Mouse (Mus musculus): ENCODE data around the gene Ranbp1. TPM values are rescaled to one million over a fixed set of nuclear protein-coding genes. Genes with fewer than 3 reads are reported as not detected.
A peak's percentile ranks its signal among the peaks of the same experiment; 100 is the strongest.

Gene Ranbp1
- polyA plus RNA-seq, 1 experiment from 2014 or later: 444 TPM

DNA sequence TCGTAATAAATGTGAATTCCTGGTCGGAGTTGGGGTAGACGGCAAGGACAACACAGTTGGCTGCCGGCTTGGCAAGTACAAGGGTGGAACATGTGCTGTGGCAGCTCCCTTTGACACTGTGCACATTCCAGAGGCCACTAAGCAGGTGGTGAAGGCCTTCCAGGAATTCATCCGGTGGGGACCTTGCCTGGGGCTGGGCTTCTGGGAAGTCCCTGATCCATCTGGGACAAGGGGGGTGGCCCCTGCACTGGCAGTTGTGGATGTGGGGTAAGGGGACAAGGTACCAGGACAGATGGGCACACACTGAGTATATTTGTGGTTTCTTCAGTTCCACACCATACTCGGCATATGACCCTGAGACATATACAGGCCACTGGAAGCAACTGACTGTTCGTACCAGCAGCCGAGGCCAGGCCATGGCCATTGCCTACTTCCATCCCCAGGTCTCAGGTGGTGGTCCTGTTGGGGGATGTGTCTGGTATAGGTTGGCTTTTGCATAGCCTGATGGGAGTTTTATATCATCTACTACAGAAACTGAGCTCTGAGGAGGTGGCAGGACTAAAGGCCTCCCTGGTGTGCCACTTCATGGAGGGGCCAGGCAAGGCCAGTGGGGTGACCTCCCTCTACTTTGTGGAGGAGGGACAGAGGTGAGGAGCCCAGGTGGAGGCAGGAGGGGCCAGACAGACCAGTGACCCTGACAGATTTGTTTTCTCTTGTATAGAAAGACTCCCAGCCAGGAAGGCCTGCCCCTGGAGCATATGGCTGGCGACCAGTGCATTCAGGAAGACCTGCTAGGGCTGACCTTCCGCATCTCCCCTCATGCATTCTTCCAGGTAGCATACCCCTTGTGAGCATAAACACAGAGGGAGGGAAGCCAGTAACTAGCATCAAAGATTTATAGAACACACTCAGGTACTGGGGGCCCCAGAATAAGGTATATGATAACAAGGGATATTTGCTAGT lies 2.6 kb upstream of the Ranbp1 start:
- peak overlapping the region; percentile 87 for H3K9ac ChIP-seq
- peaks cover 43% of the 10 kb centered on the region for H3K4me1 ChIP-seq (replicated peaks)
- no peaks in the 10 kb centered on the region for H3K9me3 ChIP-seq
- WGBS: 70% methylated on average over 10 of the region's 10 CpGs
- no peaks in the 10 kb centered on the region for H3K27me3 ChIP-seq
- no peak overlapping the region for H3K27ac ChIP-seq
- ATAC-seq (ENCODE audit: low FRiP score): no peak
- H3K36me3 ChIP-seq: peaks cover 60% of the 10 kb centered on the region
- H3K4me3 ChIP-seq: 0 out of 2 replicates have a peak overlapping the region, but pooled peaks have one; percentile 95
- peak overlapping the region; percentile 96 for H3K4me2 ChIP-seq

DNA sequence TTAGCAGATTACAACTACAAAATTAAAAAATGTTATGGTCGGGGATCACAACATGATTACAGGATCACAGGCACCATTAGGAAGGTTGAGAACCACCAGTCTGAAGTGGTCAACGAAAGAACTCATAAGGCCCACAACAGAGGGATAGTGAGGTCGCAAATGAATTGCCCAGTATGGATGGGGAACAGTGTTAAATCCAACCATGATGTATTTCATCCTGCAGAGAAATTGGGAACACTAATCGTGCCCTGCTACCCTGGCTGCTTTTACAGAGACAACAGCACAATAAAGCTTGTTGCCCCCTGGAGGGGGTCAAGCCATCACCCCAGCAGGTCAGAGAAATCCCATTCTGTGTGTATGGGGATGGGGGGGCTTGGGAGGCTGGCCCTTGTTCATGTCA lies 1.7 kb upstream of the Ranbp1 start:
- no peaks in the 10 kb centered on the region for H3K27me3 ChIP-seq
- peak overlapping the region; percentile 96 for H3K4me2 ChIP-seq
- H3K27ac ChIP-seq: no peak overlapping the region
- H3K9ac ChIP-seq: peak overlapping the region; percentile 87
- 54% methylated on average over 4 of the region's 4 CpGs for WGBS
- peak overlapping the region; percentile 95 for H3K4me3 ChIP-seq
- peaks cover 50% of the 10 kb centered on the region for H3K4me1 ChIP-seq (replicated peaks)
- no peak for ATAC-seq (ENCODE audit: low FRiP score)
- H3K36me3 ChIP-seq: peaks cover 63% of the 10 kb centered on the region
- no peaks in the 10 kb centered on the region for H3K9me3 ChIP-seq

DNA sequence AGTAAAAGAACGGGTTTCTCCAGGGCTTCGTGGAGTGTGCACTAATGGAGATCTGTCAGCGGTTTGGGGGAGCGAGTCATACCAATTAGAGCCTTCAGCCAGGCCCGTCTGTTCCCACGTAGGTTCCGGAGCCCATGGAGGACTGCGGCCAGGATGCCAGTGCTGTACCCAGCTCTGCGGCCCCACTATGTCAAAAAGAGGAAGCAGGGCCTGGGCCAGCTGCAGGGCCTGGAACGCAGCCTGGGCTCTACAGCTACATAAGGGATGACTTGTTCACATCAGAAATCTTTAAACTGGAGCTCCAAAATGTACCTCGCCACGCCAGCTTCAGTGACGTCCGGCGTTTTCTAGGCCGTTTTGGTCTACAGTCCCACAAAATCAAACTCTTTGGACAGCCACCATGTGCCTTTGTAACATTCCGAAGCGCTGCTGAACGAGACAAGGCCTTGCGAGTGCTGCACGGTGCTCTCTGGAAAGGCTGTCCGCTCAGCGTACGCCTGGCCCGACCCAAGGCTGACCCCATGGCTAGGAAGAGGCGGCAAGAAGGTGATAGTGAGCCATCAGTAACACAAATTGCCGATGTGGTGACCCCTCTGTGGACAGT lies 934 bp upstream of the Ranbp1 start:
- peaks cover 50% of the 10 kb centered on the region for H3K4me1 ChIP-seq (replicated peaks)
- peak overlapping the region; percentile 95 for H3K4me3 ChIP-seq
- peak; percentile 27 for ATAC-seq (ENCODE audit: low FRiP score)
- H3K9me3 ChIP-seq: no peaks in the 10 kb centered on the region
- H3K27me3 ChIP-seq: no peaks in the 10 kb centered on the region
- WGBS: 8% methylated on average over 27 of the region's 27 CpGs
- peak overlapping the region; percentile 94 for H3K27ac ChIP-seq
- peak overlapping the region; percentile 87 for H3K9ac ChIP-seq
- H3K4me2 ChIP-seq: peak overlapping the region; percentile 96
- H3K36me3 ChIP-seq: peaks cover 63% of the 10 kb centered on the region

DNA sequence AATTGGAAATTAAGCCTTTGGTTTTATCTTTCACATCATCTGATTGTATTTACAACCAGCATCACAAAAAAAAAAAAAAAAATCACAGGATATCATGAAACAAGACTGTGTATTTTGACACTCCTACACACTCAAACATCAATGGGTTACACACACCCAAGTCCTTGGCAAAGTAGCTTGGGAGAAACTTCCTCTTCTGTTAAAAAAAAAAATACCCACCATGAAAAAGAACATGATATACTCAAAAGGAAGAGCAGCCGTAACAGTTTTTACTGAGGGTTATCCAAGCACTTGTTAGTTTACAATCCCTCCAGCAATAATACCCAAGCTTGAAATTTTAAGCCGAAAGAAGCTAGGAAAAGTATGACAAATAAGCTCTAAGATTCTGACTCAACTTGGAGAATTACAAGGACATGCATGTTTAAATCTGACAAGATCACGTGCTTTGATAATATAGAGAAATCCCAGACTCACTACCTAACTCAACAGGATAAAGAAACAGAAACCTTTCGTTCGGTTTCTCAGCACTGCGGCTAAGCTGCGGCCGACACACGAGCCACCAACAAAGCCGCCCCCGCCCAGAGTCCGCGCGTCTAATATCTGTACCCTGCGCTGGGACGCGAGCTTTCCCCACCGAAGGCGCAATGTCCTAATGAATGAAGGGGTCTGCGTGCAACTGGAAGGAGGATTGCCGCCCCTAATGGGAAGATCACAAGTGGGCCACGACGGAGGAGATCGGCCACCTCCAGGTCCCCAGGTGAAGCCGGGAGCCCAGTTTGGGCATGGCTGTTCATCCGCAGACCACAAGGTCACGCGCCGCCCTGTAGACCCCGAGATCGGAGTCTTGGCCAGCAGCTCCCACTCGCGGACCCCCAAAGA lies 772 bp downstream of the Ranbp1 start:
- Histone ChIP-seq H3K36me3 (peaks cover 63% of the 10 kb centered on the region), H3K27me3 (no peaks in the 10 kb centered on the region), H3K4me2 (peak overlapping the region; percentile 72), H3K27ac (peak overlapping the region; percentile 94), H3K9ac (peak overlapping the region; percentile 93), H3K4me1 (replicated peaks) (peaks cover 50% of the 10 kb centered on the region), H3K4me3 (peak overlapping the region; percentile 95), H3K9me3 (no peaks in the 10 kb centered on the region)
- WGBS: under 1% methylated on average over 33 of the region's 33 CpGs
- ATAC-seq (ENCODE audit: low FRiP score): peak; percentile 8

DNA sequence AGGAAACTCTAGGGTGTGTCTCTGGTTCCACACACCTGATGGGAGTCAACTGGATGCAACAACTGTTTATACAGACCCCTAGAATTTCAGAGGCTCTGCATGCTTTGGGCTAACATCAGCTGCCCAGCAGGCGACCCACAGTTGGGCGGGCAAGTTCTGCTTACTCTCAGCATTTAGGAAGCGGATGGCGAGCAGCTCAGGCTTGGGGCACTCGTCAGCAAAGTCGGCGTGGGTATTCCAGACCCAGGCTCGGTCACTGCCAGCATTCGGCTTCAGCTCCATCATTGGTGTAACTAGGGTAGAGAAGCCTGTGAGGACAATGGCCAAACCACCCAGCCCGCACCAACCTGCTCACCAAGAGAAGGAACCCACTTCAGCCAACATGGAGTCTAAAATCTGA lies 7.0 kb downstream of the Ranbp1 start:
- Histone ChIP-seq H3K4me1 (replicated peaks) (peaks cover 12% of the 10 kb centered on the region), H3K4me3 (no peak overlapping the region), H3K27ac (no peak overlapping the region), H3K9me3 (no peaks in the 10 kb centered on the region), H3K36me3 (peaks cover 87% of the 10 kb centered on the region), H3K4me2 (no peak overlapping the region), H3K27me3 (no peaks in the 10 kb centered on the region), H3K9ac (no peak overlapping the region)
- WGBS: 97% methylated on average over 10 of the region's 10 CpGs
- no peak for ATAC-seq (ENCODE audit: low FRiP score)

DNA sequence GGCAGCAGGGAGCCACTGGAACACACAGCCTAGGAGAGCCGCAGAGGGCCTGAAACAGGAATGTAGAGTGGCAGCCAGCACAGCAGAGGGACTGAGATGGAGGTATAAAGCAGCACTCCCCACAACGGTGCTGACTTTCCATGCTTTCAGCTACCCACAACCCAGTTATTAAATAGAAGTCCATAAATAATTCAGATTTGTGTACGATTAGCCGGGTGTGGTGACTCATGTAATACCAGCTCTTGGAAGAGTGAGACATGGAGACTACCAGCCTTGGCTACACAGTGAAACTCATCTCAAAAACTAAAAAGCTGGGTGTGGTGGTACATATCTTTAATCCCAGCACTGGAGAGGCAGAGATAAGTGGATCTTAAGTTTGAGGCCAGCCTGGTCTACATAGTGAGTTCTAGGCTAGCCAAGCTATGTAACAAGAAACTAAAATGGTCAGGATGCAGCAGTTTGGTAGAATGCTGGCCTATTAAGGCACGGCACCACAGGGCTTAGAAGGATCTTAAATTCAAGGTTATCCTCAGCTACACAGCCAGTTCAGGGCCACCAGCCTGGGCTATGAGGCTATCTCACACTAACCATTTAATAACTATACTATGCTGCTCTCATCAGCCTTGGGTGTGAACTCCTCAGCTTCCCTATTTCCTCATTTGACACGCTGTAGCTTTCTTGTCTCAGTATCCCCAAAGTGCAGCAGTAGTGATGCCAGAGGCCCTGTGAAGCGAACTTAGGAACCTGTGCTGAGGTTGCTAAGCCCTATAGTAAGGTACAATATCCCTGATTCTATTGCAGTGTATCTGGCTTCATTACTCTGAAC lies 11.6 kb downstream of the Ranbp1 start:
- H3K9me3 ChIP-seq: no peaks in the 10 kb centered on the region
- H3K36me3 ChIP-seq: peaks cover 40% of the 10 kb centered on the region
- H3K27me3 ChIP-seq: no peaks in the 10 kb centered on the region
- H3K9ac ChIP-seq: no peak overlapping the region
- H3K4me3 ChIP-seq: no peak overlapping the region
- no peak overlapping the region for H3K4me2 ChIP-seq
- WGBS: 75% methylated on average over 7 of the region's 7 CpGs
- H3K4me1 ChIP-seq (replicated peaks): peaks cover 30% of the 10 kb centered on the region
- no peak overlapping the region for H3K27ac ChIP-seq
- no peak for ATAC-seq (ENCODE audit: low FRiP score)

DNA sequence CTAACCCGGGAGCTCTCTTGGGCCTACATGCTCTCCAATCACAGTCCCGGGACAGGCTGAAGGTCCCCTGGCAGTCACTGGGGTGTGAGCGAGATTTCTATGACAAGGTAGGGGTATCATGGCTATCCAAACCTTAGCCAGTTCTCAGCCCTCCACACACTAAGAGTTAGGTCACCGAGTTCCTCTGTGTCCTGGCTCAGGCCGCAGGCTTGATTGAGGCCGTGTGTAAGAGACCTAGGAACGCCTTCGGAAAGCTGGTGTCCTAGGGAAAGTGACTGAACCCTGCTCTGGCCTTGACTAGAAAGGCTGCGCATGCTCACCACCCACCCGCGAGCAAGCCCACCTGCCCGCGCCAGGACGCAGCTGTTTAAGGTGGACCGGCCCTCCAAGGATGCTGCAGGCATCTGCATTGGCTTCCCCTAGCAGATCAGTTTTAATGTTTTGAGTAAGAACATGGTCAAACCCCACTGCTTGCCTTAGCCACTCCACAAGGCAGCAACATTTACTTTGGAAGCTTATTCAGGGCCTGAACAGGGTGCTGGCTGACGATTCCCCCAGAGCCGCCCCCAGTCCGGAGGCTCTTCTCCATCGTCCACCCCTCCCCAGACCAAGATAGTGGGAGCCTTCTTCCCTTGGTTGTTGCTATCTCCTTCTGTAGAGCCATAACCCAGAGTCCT lies 13.0 kb downstream of the Ranbp1 start:
- peak overlapping the region; percentile 92 for H3K4me3 ChIP-seq
- 5% methylated on average over 19 of the region's 19 CpGs for WGBS
- ATAC-seq (ENCODE audit: low FRiP score): peak; percentile 87
- peak overlapping the region; percentile 92 for H3K4me2 ChIP-seq
- H3K4me1 ChIP-seq (replicated peaks): peaks cover 44% of the 10 kb centered on the region
- peak overlapping the region; percentile 96 for H3K27ac ChIP-seq
- H3K9me3 ChIP-seq: no peaks in the 10 kb centered on the region
- H3K9ac ChIP-seq: peak overlapping the region; percentile 93
- H3K36me3 ChIP-seq: peaks cover 26% of the 10 kb centered on the region
- H3K27me3 ChIP-seq: no peaks in the 10 kb centered on the region

DNA sequence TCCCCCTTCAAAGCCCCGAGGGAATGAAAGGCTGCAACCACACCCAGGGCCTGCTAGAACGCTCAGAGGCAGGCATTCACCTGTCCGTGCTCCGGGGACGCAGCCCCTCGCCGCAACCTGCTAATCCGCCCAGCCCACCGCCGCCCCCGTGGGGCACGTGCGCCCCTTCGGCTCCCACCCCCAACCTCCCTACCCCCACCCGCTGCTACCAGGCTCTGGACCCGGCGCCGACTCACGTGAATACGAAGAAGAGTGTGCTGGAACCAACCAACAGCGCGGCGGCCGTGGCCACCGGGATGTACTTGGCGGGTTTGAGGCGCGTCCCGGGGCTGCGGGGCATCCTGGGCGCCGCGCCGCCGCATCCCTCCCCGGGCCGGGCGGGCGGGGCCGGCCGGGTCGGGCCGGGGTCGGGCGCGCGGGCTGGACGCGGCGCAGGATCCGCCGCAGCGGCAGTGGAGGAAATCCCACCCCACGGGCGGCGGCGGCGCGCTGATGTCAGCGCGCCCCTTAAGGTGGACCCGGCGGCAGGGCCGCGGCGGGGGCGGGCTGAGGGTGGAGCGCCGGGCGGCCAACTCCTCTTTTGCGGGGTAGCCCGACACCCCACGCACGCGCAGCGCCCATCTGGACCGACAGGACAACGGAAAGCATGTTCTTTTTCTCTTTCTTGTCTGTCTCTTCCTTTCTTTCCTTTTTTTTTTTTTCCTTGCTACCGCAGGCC lies 13.7 kb downstream of the Ranbp1 start, which contains the start of gene Zdhhc8:
Gene Zdhhc8, minus strand, starts transcription at position 466 of the 718 bp plus-strand sequence.
- no peaks in the 10 kb centered on the region for H3K9me3 ChIP-seq
- H3K4me2 ChIP-seq: peak within 1 kb of the TSS; percentile 92
- peaks cover 51% of the 10 kb centered on the region for H3K4me1 ChIP-seq (replicated peaks)
- H3K27me3 ChIP-seq: no peaks in the 10 kb centered on the region
- peak within 1 kb of the TSS; percentile 92 for H3K4me3 ChIP-seq
- H3K27ac ChIP-seq: peak within 1 kb of the TSS; percentile 96
- WGBS: 1% methylated on average over 43 of the region's 79 CpGs
- H3K36me3 ChIP-seq: peaks cover 19% of the 10 kb centered on the region
- peak; percentile 86 for ATAC-seq (ENCODE audit: low FRiP score)
- H3K9ac ChIP-seq: peak within 1 kb of the TSS; percentile 93

DNA sequence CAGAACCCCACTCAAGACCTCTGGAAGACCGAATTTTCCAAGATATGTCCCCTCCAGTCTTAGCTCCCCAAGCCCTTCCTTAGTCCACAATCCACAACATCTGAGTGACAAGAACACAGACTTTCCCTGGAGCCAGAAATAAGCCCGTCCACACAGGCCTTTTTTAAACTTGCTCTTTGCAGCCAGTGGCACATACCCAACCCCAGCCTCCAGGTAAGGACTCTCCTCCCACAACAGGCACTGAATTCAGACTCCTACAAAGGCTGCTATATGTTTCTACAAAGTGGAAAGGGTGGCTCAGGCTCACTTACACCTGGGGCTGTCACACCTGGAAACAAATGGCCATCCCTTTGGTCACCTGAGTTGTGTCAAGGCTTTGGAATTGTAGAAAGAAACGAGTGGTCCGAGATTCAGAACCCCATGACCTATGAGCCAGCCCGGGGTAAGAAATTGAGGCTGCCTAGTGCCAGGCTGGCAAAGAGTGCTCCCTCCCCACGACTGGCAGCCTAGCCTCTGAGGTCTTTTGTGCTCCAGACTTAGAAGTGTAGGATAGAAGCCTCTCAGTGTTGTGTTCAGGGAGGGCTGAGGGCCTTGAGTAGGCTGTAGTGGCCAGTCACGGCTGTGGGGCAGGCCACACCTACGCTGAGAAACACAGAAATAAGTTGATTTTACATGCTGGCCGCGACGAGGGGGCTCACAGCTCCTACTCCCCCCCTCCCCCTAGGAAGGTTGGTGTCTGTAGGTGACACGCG lies 14.4 kb downstream of the Ranbp1 start:
- 23% methylated on average over 13 of the region's 13 CpGs for WGBS
- Histone ChIP-seq H3K36me3 (peaks cover 14% of the 10 kb centered on the region), H3K9me3 (no peaks in the 10 kb centered on the region), H3K9ac (peak overlapping the region; percentile 93), H3K4me2 (peak overlapping the region; percentile 92), H3K4me1 (replicated peaks) (peaks cover 58% of the 10 kb centered on the region), H3K27ac (peak overlapping the region; percentile 96), H3K4me3 (peak overlapping the region; percentile 92), H3K27me3 (no peaks in the 10 kb centered on the region)
- ATAC-seq (ENCODE audit: low FRiP score): peak; percentile 16

DNA sequence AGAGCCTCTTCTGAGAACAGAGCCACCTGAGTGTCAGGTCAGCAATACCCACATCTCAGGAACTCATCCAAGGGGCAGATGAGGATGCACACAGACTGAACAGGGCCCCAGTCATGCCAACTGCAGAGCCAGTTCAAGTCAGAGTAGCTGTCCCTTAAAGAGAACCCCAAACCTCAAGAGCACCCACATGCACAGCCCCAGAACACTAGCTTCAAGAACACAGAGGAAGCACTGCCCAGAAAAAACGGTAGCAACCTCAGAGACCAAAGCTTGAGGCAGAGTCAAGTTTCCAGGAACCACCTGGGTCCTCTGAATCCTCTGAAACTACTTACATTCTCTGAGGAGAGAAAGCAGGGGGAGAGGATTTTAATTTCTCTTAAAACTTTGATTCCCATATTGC lies 15.1 kb downstream of the Ranbp1 start:
- no peaks in the 10 kb centered on the region for H3K27me3 ChIP-seq
- H3K27ac ChIP-seq: no peak overlapping the region
- H3K9ac ChIP-seq: peak overlapping the region; percentile 93; the same call in 1 of the 2 replicates
- H3K4me2 ChIP-seq: peak overlapping the region; percentile 92
- ATAC-seq (ENCODE audit: low FRiP score): no peak
- peaks cover 64% of the 10 kb centered on the region for H3K4me1 ChIP-seq (replicated peaks)
- 63% methylated on average over 1 of the region's 1 CpGs for WGBS
- peaks cover 12% of the 10 kb centered on the region for H3K36me3 ChIP-seq
- peak overlapping the region; percentile 92 for H3K4me3 ChIP-seq
- no peaks in the 10 kb centered on the region for H3K9me3 ChIP-seq
